Mouse (Mus musculus) embryonic facial prominence, embryonic 14.5 days (tissue): ENCODE measurements around the gene Ociad2. TPM values are rescaled to one million over a fixed set of nuclear protein-coding genes. Genes with fewer than 3 reads are reported as not detected.

Source experiments
- ATAC-seq: fragments of 200-750 bp; cut with Nextera tagmentation; 2 replicates; pipeline ENCODE4 v1.8.0; 2017; ENCODE audit warnings: low read depth, moderate number of reproducible peaks, moderate TSS enrichment
- DNase-seq: peaks from one replicate; pipeline ENCODE4 v3.0.0-alpha.2; 2015; ENCODE audit warnings: low spot score
- H3K27ac ChIP-seq: fragments of 300-500 bp; sonication (generic); replicated peaks from 2 replicates; pipeline ENCODE4 v1.5.1; 2014; ENCODE audit warnings: low read depth, mild to moderate bottlenecking, low read length, moderate library complexity
- H3K27me3 ChIP-seq: fragments of 300-500 bp; sonication (generic); replicated peaks from 2 replicates; pipeline ENCODE4 v1.6.1; 2014; ENCODE audit warnings: low read length; ENCODE audit not compliant: control insufficient read depth, insufficient read depth
- H3K36me3 ChIP-seq: fragments of 300-500 bp; sonication (generic); 2 replicates; pipeline ENCODE4 v1.6.1; 2014; ENCODE audit warnings: low read length, mixed read lengths; ENCODE audit not compliant: control insufficient read depth, insufficient read depth
- H3K4me1 ChIP-seq: fragments of 300-500 bp; sonication (generic); 2 replicates; pipeline ENCODE4 v1.6.1; 2014; ENCODE audit warnings: antibody characterized with exemption, low read length; ENCODE audit not compliant: control insufficient read depth, insufficient read depth
- H3K4me2 ChIP-seq: fragments of 300-500 bp; sonication (generic); 2 replicates; pipeline ENCODE4 v1.6.1; 2014; ENCODE audit warnings: low read depth, mild to moderate bottlenecking, low read length, moderate library complexity, mixed read lengths
- H3K4me3 ChIP-seq: fragments of 300-500 bp; sonication (generic); 2 replicates; pipeline ENCODE4 v1.5.1; 2014; ENCODE audit warnings: low read depth, mild to moderate bottlenecking, low read length
- H3K9ac ChIP-seq: fragments of 300-500 bp; sonication (generic); 2 replicates; pipeline ENCODE4 v1.6.1; 2014; ENCODE audit warnings: low read depth, mild to moderate bottlenecking, low read length, moderate library complexity, mixed read lengths
- H3K9me3 ChIP-seq: fragments of 300-500 bp; sonication (generic); 2 replicates; pipeline ENCODE4 v1.6.1; 2016; ENCODE audit warnings: low read length; ENCODE audit not compliant: control insufficient read depth
- WGBS: fragments of 180-500 bp; shearing (Covaris S2); extraction: QIAGEN DNeasy Blood & Tissue Kit; methylation state at CpG from one replicate; pipeline ENCODE4 v1.1.7; 2014; 5-methylcytosine and 5-hydroxymethylcytosine counted together
- polyA plus RNA-seq: library from polyadenylated mRNA; unstranded; fragments of >200 nt; fragmentation: Nextera tagmentation; extraction: Ambion mirVana; gene quantifications from 2 replicates; pipeline ENCODE4 v1.2.1, GENCODE M21; 2014

Gene Ociad2
- polyA plus RNA-seq, 1 experiment from 2014 or later = 11.2 TPM

DNA sequence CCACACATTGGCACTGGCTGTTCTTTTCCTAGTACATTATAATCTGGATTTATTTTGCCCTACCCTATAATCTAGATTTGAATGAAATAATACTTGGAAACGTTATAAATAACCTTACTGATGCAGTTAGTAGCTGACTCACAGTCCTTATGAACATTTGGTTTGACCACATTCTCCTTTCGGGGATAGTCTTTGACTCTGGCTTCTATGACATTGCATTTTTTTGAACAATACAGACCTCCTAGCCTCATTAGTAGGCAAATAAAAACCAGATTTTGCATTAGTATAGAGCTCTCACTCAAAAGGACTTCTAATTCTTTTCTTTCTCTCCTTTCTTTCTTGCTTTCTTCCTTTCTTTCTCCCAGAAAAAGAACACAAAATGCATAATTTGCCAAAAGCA is 50.9 kb downstream of the Ociad2 start:
- Histone ChIP-seq H3K4me2 (no peak overlapping the region), H3K4me1 (peaks cover 3% of the 10 kb centered on the region), H3K9ac (no peak overlapping the region), H3K27me3 (no peaks in the 10 kb centered on the region), H3K27ac (no peak overlapping the region), H3K36me3 (peaks cover 2% of the 10 kb centered on the region), H3K9me3 (no peaks in the 10 kb centered on the region), H3K4me3 (no peak overlapping the region)
- 46% methylated on average over 2 of the region's 2 CpGs for WGBS
- no peak for ATAC-seq
- no peak for DNase-seq

DNA sequence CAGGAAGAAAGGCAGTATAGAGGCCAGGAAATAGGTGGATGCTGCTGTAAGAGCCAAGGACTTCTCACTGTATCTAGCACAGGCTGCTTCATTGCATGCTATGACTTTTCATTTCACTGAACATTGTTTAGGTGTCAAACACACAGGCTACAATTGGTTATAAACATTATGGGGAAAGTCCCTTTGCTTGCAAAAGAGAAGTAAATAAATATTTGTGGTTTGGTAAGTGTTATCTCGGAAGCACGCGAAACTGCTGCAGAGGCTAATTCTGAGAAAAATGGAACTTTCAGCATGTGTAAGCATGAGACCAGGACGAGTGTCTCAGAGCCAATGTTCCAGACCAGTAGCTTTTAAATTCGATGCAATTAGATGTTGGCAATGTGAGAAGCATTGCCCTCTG is 54.2 kb downstream of the Ociad2 start:
- no peaks in the 10 kb centered on the region for H3K27me3 ChIP-seq
- H3K4me2 ChIP-seq = no peak overlapping the region
- no peaks in the 10 kb centered on the region for H3K36me3 ChIP-seq
- no peak overlapping the region for H3K4me3 ChIP-seq
- 74% methylated on average over 5 of the region's 5 CpGs for WGBS
- no peak overlapping the region for H3K27ac ChIP-seq
- no peaks in the 10 kb centered on the region for H3K9me3 ChIP-seq
- DNase-seq (no peak), ATAC-seq (no peak)
- no peaks in the 10 kb centered on the region for H3K4me1 ChIP-seq
- no peak overlapping the region for H3K9ac ChIP-seq

DNA sequence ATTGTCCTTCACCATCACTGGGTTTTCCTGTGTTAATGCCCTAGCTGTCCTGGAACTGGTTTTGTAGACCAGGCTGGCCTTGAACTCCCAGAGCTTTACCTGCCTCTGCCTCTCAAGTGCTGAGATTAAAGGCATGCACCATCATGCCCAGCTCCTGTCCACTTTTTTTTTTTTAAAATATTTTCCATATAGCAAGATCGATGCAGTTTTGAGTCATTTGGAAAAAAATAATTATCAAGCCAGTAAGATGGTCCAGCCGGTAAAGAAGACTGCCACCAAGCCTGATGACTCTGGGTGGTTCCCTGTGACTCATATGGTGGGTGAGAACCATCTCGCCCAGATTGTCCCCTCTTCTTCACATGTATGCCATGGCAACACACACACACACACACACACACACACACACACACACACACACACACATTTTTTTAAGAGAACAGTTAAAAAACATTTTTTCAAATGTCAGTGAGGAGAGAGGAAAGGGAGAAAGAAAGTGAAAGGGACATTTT is 55.3 kb downstream of the Ociad2 start:
- 84% methylated on average over 3 of the region's 3 CpGs for WGBS
- no peak for ATAC-seq
- H3K27me3 ChIP-seq = no peaks in the 10 kb centered on the region
- no peak overlapping the region for H3K27ac ChIP-seq
- no peak overlapping the region for H3K9ac ChIP-seq
- no peak overlapping the region for H3K4me3 ChIP-seq
- no peaks in the 10 kb centered on the region for H3K9me3 ChIP-seq
- H3K36me3 ChIP-seq = no peaks in the 10 kb centered on the region
- DNase-seq = no peak
- no peak overlapping the region for H3K4me2 ChIP-seq
- H3K4me1 ChIP-seq = no peaks in the 10 kb centered on the region

DNA sequence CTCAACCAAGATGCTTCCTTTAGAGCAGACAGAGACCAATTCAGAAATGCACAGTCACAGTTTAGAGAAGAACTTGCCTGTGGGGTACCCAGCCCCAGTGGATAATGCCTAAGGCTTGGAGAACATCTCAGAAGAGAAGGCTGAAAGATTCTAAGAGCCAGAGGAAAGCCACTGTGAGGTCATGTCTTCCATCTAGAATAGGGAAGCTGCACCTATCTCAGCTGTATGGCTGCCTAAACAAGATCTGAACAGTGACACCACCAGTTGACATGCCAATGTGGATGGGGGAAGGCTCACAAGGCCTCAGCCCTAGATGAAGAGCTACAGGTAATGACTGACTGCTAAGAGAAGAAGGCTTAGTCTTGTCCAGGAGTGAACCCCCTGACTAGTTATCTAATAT is 56.8 kb downstream of the Ociad2 start:
- no peak overlapping the region for H3K27ac ChIP-seq
- H3K36me3 ChIP-seq = no peaks in the 10 kb centered on the region
- H3K4me3 ChIP-seq = no peak overlapping the region
- H3K4me2 ChIP-seq = no peak overlapping the region
- peaks cover 8% of the 10 kb centered on the region for H3K4me1 ChIP-seq
- H3K9ac ChIP-seq = no peak overlapping the region
- H3K9me3 ChIP-seq = no peaks in the 10 kb centered on the region
- no peaks in the 10 kb centered on the region for H3K27me3 ChIP-seq
- ATAC-seq (no peak), DNase-seq (no peak)

DNA sequence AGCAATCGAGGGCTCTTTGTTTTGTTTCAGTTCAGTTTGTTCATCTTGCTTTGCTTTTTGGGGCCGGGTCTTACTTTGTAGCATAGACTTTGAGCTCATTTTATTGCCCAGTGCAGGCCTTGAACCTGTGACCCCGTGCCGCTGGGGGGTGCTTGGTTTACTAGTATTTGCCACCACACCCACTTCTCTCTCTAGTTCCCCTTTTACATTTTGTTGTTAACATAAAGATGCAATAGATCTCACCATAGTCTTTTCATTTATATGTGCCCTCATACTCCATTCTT is 60.3 kb downstream of the Ociad2 start:
- ATAC-seq (no peak), DNase-seq (no peak)
- Histone ChIP-seq H3K27me3 (no peaks in the 10 kb centered on the region), H3K9ac (no peak overlapping the region), H3K4me2 (no peak overlapping the region), H3K36me3 (no peaks in the 10 kb centered on the region), H3K4me1 (peaks cover 8% of the 10 kb centered on the region), H3K9me3 (no peaks in the 10 kb centered on the region), H3K4me3 (no peak overlapping the region), H3K27ac (no peak overlapping the region)
- WGBS = 77% methylated on average over 4 of the region's 4 CpGs

DNA sequence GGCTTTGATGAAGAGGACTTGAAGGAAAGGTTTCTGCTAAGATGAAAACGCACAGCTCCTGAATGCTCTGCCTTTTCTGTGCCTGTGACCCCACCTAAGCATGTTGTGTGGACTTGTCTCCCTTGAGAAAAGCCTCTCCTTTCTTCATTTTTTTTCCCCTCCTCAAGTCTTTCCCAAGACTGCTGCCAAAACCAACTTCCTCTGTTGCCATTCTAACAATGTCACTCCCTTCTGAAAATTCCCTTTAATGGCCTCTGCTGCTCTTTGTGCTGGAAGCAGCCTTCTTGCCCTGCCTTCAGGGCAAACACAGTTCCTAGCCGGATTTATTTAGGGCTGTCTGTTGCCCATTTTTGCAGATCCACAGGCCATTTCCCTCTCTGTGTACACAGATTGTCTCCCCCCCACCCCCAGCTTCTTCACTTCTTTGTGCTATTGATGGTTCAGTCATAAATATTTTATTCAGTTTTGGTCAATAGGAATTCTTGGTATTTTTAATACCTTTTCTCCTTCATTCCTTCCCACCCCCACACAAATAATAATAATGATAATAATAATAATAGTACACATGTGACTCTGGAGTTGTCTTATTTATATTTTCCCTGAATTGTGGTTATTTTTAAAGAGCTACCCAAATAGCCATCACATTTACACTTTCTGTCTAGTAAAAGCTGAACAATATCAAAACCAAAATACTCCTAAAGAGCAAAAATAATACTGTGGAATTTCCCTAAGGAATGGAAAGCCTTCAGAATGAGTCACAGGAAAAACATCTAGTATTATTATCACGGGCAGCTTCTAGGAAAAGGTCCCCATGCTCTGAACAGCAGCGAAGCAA is 60.9 kb downstream of the Ociad2 start:
- Histone ChIP-seq H3K27ac (peak overlapping the region; percentile 44), H3K4me3 (no peak overlapping the region), H3K4me2 (peak overlapping the region; percentile 10; the same call in 1 of the 2 replicates), H3K27me3 (no peaks in the 10 kb centered on the region), H3K9me3 (no peaks in the 10 kb centered on the region), H3K9ac (no peak overlapping the region), H3K4me1 (peaks cover 8% of the 10 kb centered on the region), H3K36me3 (no peaks in the 10 kb centered on the region)
- DNase-seq = peak; percentile 42
- 40% methylated on average over 4 of the region's 4 CpGs for WGBS
- ATAC-seq = no peak; the same call in 1 of the 2 replicates

DNA sequence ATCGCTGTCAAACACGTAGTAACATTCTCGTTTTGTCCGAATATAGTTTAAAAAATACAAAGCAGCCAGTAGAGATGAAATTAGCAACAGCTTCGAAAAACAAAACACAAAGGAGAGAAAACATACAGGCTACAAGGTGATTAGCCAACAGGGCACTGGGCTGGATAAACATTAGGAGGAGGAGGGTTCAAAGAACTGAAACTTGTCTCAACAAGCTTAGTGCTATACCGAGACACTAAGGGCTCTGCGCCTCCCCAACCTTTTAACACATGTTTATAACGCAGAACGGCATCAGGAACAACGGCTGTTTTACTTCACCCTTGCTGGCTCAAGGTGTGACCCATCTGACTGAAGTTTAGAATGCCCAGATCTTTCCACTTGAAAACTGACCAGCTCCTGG is 61.6 kb downstream of the Ociad2 start:
- Histone ChIP-seq H3K9ac (no peak overlapping the region), H3K4me2 (peak overlapping the region; percentile 10; the same call in 1 of the 2 replicates), H3K27me3 (no peaks in the 10 kb centered on the region), H3K4me1 (peaks cover 8% of the 10 kb centered on the region), H3K27ac (peak overlapping the region; percentile 44), H3K9me3 (no peaks in the 10 kb centered on the region), H3K4me3 (no peak overlapping the region), H3K36me3 (no peaks in the 10 kb centered on the region)
- ATAC-seq (no peak), DNase-seq (peak; percentile 52)
- WGBS = 50% methylated on average over 10 of the region's 10 CpGs

DNA sequence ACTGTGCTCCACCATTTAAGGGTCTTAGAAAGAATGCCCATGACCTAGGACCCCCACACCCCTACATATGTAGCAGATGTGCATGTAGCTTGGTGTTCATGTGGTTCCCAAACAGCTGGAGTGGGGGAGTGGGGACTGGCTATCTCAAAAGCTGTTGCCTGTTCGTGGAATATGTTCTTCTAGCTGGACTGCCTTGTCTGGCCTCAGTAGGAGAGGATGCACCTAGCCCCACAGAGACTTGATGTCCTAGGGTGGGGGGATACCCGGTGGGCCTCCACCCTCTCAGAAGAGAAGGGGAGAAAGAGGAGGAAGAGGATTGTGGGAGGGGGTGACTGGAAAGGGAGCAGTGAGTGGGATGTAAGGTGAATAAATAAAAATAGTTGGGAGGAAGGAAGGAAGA is 65.9 kb downstream of the Ociad2 start:
- DNase-seq (no peak), ATAC-seq (no peak)
- H3K9me3 ChIP-seq = no peaks in the 10 kb centered on the region
- WGBS = 75% methylated on average over 2 of the region's 2 CpGs
- H3K27ac ChIP-seq = no peak overlapping the region
- peaks cover 7% of the 10 kb centered on the region for H3K4me1 ChIP-seq
- H3K36me3 ChIP-seq = no peaks in the 10 kb centered on the region
- H3K9ac ChIP-seq = no peak overlapping the region
- no peak overlapping the region for H3K4me3 ChIP-seq
- H3K27me3 ChIP-seq = no peaks in the 10 kb centered on the region
- no peak overlapping the region for H3K4me2 ChIP-seq

DNA sequence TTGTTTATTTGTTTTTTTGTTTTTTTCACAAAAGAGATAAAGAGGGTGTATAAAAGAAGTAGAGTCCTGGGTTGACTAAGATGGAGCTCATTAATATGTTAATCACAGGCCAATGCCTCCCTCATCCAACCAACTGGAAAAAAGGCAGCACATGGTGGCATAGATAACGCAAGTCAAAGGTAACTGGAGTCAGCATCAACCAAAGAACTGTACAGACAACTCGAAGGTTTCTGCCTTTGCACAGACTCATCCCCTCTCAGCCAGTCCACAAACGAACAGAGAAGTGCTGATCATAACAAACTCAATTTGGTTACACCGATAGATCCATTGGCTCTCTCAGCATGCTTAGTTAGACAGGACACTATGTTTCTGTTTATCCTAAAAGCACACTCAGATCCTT is 67.7 kb downstream of the Ociad2 start:
- H3K9ac ChIP-seq = no peak overlapping the region
- ATAC-seq (no peak), DNase-seq (no peak)
- H3K27me3 ChIP-seq = no peaks in the 10 kb centered on the region
- no peak overlapping the region for H3K27ac ChIP-seq
- WGBS = 82% methylated on average over 4 of the region's 4 CpGs
- H3K9me3 ChIP-seq = no peaks in the 10 kb centered on the region
- no peak overlapping the region for H3K4me3 ChIP-seq
- no peak overlapping the region for H3K4me2 ChIP-seq
- H3K36me3 ChIP-seq = no peaks in the 10 kb centered on the region
- no peaks in the 10 kb centered on the region for H3K4me1 ChIP-seq
